Mouse (Mus musculus) limb, embryonic 10.5 days (tissue): ENCODE measurements around the gene Pkd1l1. TPM values are rescaled to one million over a fixed set of nuclear protein-coding genes. Genes with fewer than 3 reads are reported as not detected.

Experiments
- DNase-seq: peaks from one replicate; pipeline ENCODE4 v3.0.0-alpha.2; 2017; ENCODE audit warnings: low spot score
- H3K27ac ChIP-seq: fragments of 300-500 bp; sonication (generic); 2 replicates; pipeline ENCODE4 v1.5.1; 2016; ENCODE audit warnings: mild to moderate bottlenecking
- H3K27me3 ChIP-seq: fragments of 300-500 bp; sonication (generic); 2 replicates; pipeline ENCODE4 v1.6.1; 2016; ENCODE audit warnings: low read depth, mild to moderate bottlenecking; ENCODE audit not compliant: poor library complexity, severe bottlenecking
- H3K36me3 ChIP-seq: fragments of 300-500 bp; sonication (generic); 2 replicates; pipeline ENCODE4 v1.6.1; 2016; ENCODE audit warnings: mild to moderate bottlenecking, moderate library complexity
- H3K4me1 ChIP-seq: fragments of 300-500 bp; sonication (generic); 2 replicates; pipeline ENCODE4 v1.6.1; 2016
- H3K4me3 ChIP-seq: fragments of 300-500 bp; sonication (generic); 2 replicates; pipeline ENCODE4 v1.5.1; 2016; ENCODE audit warnings: mild to moderate bottlenecking, moderate library complexity
- H3K9me3 ChIP-seq: fragments of 300-500 bp; sonication (generic); replicated peaks from 2 replicates; pipeline ENCODE4 v1.6.1; 2016; ENCODE audit warnings: mild to moderate bottlenecking
- WGBS: fragments of 180-500 bp; shearing (Covaris S2); methylation state at CpG from one replicate; pipeline ENCODE4 v1.1.7; 2016; 5-methylcytosine and 5-hydroxymethylcytosine counted together
- polyA plus RNA-seq: library from polyadenylated mRNA; unstranded; fragments of >200 nt; fragmentation: Nextera tagmentation; extraction: Ambion mirVana; gene quantifications from 2 replicates; pipeline ENCODE4 v1.2.1, GENCODE M21; 2016

Gene Pkd1l1
- polyA plus RNA-seq, 1 experiment from 2014 or later: not detected

GRCm38 (mm10) chr11:8830551-8830950 is 142.5 kb downstream of the Pkd1l1 start:
- Histone ChIP-seq H3K4me3 (no peak overlapping the region), H3K4me1 (peaks cover 31% of the 10 kb centered on the region)
- WGBS: 75% methylated on average over 4 of the region's 4 CpGs

GRCm38 (mm10) chr11:8829561-8829960 is 143.5 kb downstream of the Pkd1l1 start:
- 87% methylated on average over 3 of the region's 3 CpGs for WGBS

More at GRCm38 (mm10) chr11:8830551-8830950, 142.5 kb downstream of the Pkd1l1 start:
- DNase-seq: no peak
- Histone ChIP-seq H3K9me3 (no peaks in the 10 kb centered on the region), H3K36me3 (no peaks in the 10 kb centered on the region), H3K27me3 (no peaks in the 10 kb centered on the region), H3K27ac (no peak overlapping the region)

GRCm38 (mm10) chr11:8828836-8829526 is 144.1 kb downstream of the Pkd1l1 start:
- no peaks in the 10 kb centered on the region for H3K27me3 ChIP-seq
- peaks cover 39% of the 10 kb centered on the region for H3K4me1 ChIP-seq
- no peak for DNase-seq
- no peak overlapping the region for H3K27ac ChIP-seq
- 87% methylated on average over 9 of the region's 9 CpGs for WGBS
- no peak overlapping the region for H3K4me3 ChIP-seq
- no peaks in the 10 kb centered on the region for H3K36me3 ChIP-seq
- no peaks in the 10 kb centered on the region for H3K9me3 ChIP-seq

More at GRCm38 (mm10) chr11:8829561-8829960, 143.5 kb downstream of the Pkd1l1 start:
- DNase-seq: no peak
- H3K4me3 ChIP-seq: no peak overlapping the region
- no peaks in the 10 kb centered on the region for H3K27me3 ChIP-seq
- no peaks in the 10 kb centered on the region for H3K9me3 ChIP-seq
- H3K4me1 ChIP-seq: peaks cover 37% of the 10 kb centered on the region
- H3K36me3 ChIP-seq: no peaks in the 10 kb centered on the region
- H3K27ac ChIP-seq: no peak overlapping the region

- no peaks in the 10 kb centered on the region for H3K27me3 ChIP-seq
- no peak for DNase-seq
- 89% methylated on average over 5 of the region's 5 CpGs for WGBS
- H3K36me3 ChIP-seq: no peaks in the 10 kb centered on the region
- no peak overlapping the region for H3K27ac ChIP-seq
- peaks cover 39% of the 10 kb centered on the region for H3K4me1 ChIP-seq
- no peak overlapping the region for H3K4me3 ChIP-seq
- H3K9me3 ChIP-seq: no peaks in the 10 kb centered on the region
Measured at GRCm38 (mm10) chr11:8826609-8827008, 146.5 kb downstream of the Pkd1l1 start.

GRCm38 (mm10) chr11:8826046-8826445 is 147.0 kb downstream of the Pkd1l1 start:
- 22% methylated on average over 3 of the region's 3 CpGs for WGBS
- H3K4me3 ChIP-seq: no peak overlapping the region
- no peaks in the 10 kb centered on the region for H3K36me3 ChIP-seq
- DNase-seq: peak; percentile 39
- peaks cover 39% of the 10 kb centered on the region for H3K4me1 ChIP-seq
- peak overlapping the region; percentile 56 for H3K27ac ChIP-seq
- no peaks in the 10 kb centered on the region for H3K27me3 ChIP-seq
- H3K9me3 ChIP-seq: no peaks in the 10 kb centered on the region

- WGBS: 91% methylated on average over 3 of the region's 3 CpGs
- Histone ChIP-seq H3K36me3 (no peaks in the 10 kb centered on the region), H3K4me3 (no peak overlapping the region), H3K27me3 (no peaks in the 10 kb centered on the region), H3K27ac (no peak overlapping the region), H3K4me1 (peaks cover 39% of the 10 kb centered on the region), H3K9me3 (no peaks in the 10 kb centered on the region)
- no peak for DNase-seq
Measured at GRCm38 (mm10) chr11:8825413-8825812, 147.7 kb downstream of the Pkd1l1 start.

- Histone ChIP-seq H3K4me3 (no peak overlapping the region), H3K4me1 (peaks cover 29% of the 10 kb centered on the region), H3K27me3 (no peaks in the 10 kb centered on the region), H3K27ac (no peak overlapping the region), H3K36me3 (no peaks in the 10 kb centered on the region), H3K9me3 (no peaks in the 10 kb centered on the region)
- no peak for DNase-seq
- 82% methylated on average over 4 of the region's 4 CpGs for WGBS
Measured at GRCm38 (mm10) chr11:8821403-8821802, 151.7 kb downstream of the Pkd1l1 start.

GRCm38 (mm10) chr11:8817376-8817775 is 155.7 kb downstream of the Pkd1l1 start:
- H3K27me3 ChIP-seq: no peaks in the 10 kb centered on the region
- WGBS: 40% methylated on average over 3 of the region's 3 CpGs
- H3K9me3 ChIP-seq: no peaks in the 10 kb centered on the region
- H3K27ac ChIP-seq: 0 out of 2 replicates have a peak overlapping the region, but pooled peaks have one; percentile 1
- peaks cover 49% of the 10 kb centered on the region for H3K4me1 ChIP-seq
- DNase-seq: no peak
- no peaks in the 10 kb centered on the region for H3K36me3 ChIP-seq
- no peak overlapping the region for H3K4me3 ChIP-seq

GRCm38 (mm10) chr11:8814097-8814790 is 158.8 kb downstream of the Pkd1l1 start:
- Histone ChIP-seq H3K36me3 (no peaks in the 10 kb centered on the region), H3K9me3 (no peaks in the 10 kb centered on the region), H3K27me3 (no peaks in the 10 kb centered on the region), H3K4me1 (peaks cover 60% of the 10 kb centered on the region), H3K4me3 (no peak overlapping the region), H3K27ac (peak overlapping the region; percentile 70)
- 18% methylated on average over 4 of the region's 4 CpGs for WGBS
- peak; percentile 80 for DNase-seq

GRCm38 (mm10) chr11:8811506-8812100 is 161.5 kb downstream of the Pkd1l1 start:
- peak; percentile 48 for DNase-seq
- Histone ChIP-seq H3K9me3 (no peaks in the 10 kb centered on the region), H3K27me3 (no peaks in the 10 kb centered on the region), H3K4me3 (no peak overlapping the region), H3K36me3 (no peaks in the 10 kb centered on the region), H3K27ac (peak overlapping the region; percentile 77), H3K4me1 (peaks cover 48% of the 10 kb centered on the region)
- WGBS: 2% methylated on average over 5 of the region's 5 CpGs

- 83% methylated on average over 1 of the region's 1 CpGs for WGBS
Measured at GRCm38 (mm10) chr11:8809644-8810043, 163.4 kb downstream of the Pkd1l1 start.

GRCm38 (mm10) chr11:8807009-8807408 is 166.1 kb downstream of the Pkd1l1 start:
- Histone ChIP-seq H3K9me3 (no peaks in the 10 kb centered on the region), H3K4me3 (no peak overlapping the region), H3K36me3 (no peaks in the 10 kb centered on the region), H3K27me3 (no peaks in the 10 kb centered on the region), H3K27ac (no peak overlapping the region), H3K4me1 (peaks cover 10% of the 10 kb centered on the region)
- WGBS: 85% methylated on average over 4 of the region's 4 CpGs
- DNase-seq: no peak

More at GRCm38 (mm10) chr11:8809644-8810043, 163.4 kb downstream of the Pkd1l1 start:
- DNase-seq: no peak
- Histone ChIP-seq H3K4me1 (peaks cover 34% of the 10 kb centered on the region), H3K36me3 (no peaks in the 10 kb centered on the region), H3K27ac (no peak overlapping the region), H3K9me3 (no peaks in the 10 kb centered on the region), H3K27me3 (no peaks in the 10 kb centered on the region), H3K4me3 (no peak overlapping the region)

GRCm38 (mm10) chr11:8804178-8804577 is 168.9 kb downstream of the Pkd1l1 start:
- DNase-seq: no peak
- 69% methylated on average over 3 of the region's 3 CpGs for WGBS
- Histone ChIP-seq H3K36me3 (no peaks in the 10 kb centered on the region), H3K4me1 (peaks cover 6% of the 10 kb centered on the region), H3K27ac (no peak overlapping the region), H3K9me3 (no peaks in the 10 kb centered on the region), H3K4me3 (no peak overlapping the region), H3K27me3 (no peaks in the 10 kb centered on the region)
